Mouse (Mus musculus): Measurements from ENCODE around the gene Apc2. TPM values are rescaled to one million over a fixed set of nuclear protein-coding genes. Genes with fewer than 3 reads are reported as not detected.

Gene Apc2
- polyA plus RNA-seq, 1 experiment from 2014 or later: 8.7 TPM

DNA sequence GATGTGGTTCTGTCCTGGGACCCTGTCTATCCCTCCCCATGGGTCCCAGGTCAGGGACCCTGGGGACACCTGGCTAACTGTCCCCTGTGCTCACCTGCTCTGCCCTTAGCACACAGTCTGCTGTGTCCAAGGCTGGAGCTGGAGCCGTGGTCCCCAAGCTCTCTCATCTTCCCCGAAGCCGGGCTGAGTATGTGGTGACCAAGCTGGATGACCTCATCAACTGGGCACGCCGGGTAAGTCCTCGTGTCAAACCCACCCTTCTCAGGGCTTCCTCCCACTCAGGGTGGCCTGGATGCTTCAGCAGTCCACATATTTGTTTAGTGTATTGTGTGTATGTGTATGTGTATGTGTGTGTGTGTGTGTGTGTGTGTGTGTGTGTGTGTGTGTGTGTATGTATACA is 42.2 kb upstream of the Apc2 start:
- H3K4me2 ChIP-seq (replicated peaks; ENCODE audit: low read depth, low read length): no peak overlapping the region
- H3K9ac ChIP-seq (replicated peaks; ENCODE audit: low read depth, low read length): no peak overlapping the region
- ATAC-seq (ENCODE audit: insufficient number of reproducible peaks, insufficient read depth, low FRiP score, low read depth): no peak
- peaks cover 50% of the 10 kb centered on the region for H3K36me3 ChIP-seq (ENCODE audit: control insufficient read depth, insufficient read depth, low read length)
- H3K4me3 ChIP-seq (ENCODE audit: low read depth, low read length): no peak overlapping the region
- 81% methylated on average over 6 of the region's 6 CpGs for WGBS
- H3K27ac ChIP-seq (ENCODE audit: low read length): no peak overlapping the region
- no peaks in the 10 kb centered on the region for H3K27me3 ChIP-seq (ENCODE audit: control insufficient read depth, insufficient read depth, low read length)
- H3K9me3 ChIP-seq (ENCODE audit: control insufficient read depth, low read depth, low read length): no peaks in the 10 kb centered on the region
- peaks cover 11% of the 10 kb centered on the region for H3K4me1 ChIP-seq (ENCODE audit: control insufficient read depth, insufficient read depth, low read length)

DNA sequence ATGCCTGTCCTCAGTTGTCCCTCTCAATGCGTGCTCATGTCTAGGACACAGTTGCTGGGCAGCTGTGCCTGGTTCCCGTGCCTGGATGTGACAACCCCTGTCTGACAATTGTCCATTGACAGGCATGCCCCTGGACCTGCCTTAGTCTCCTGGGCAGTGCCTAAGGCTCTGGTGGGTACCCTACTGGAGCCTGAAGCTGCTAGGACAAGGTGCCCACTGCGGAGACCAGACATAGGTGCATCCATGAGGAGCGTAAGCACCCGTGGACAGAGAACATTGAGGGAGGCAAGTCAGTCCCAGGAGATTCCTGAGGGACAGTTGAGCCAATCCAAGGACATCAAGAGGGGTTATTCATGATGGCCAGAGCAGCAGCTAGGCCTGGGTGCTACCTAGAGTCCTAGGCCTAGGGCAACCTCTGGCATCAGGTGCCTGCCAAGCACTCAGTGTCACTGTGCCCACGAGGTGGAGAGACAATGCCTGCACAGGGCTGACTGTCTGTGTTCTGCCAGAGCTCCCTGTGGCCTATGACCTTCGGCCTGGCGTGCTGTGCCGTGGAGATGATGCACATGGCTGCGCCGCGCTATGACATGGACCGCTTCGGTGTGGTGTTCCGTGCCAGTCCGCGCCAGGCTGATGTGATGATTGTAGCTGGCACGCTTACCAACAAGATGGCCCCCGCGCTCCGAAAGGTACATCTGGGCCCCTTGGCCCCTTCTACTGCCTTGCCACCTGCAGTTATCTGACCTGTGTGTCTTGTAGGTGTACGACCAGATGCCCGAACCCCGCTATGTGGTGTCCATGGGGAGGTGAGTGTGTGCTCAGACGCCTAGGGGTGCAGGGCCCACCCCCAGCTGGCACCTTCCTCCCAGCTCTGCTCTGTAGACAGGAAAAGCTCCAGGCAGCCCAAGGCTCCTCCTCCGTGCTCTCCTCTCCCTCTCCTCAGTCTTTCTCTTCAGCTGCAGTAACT is 41.2 kb upstream of the Apc2 start:
- H3K9ac ChIP-seq (replicated peaks; ENCODE audit: low read depth, low read length): no peak overlapping the region
- H3K9me3 ChIP-seq (ENCODE audit: control insufficient read depth, low read depth, low read length): no peaks in the 10 kb centered on the region
- 92% methylated on average over 26 of the region's 26 CpGs for WGBS
- H3K4me2 ChIP-seq (replicated peaks; ENCODE audit: low read depth, low read length): no peak overlapping the region
- H3K36me3 ChIP-seq (ENCODE audit: control insufficient read depth, insufficient read depth, low read length): peaks cover 56% of the 10 kb centered on the region
- no peak overlapping the region for H3K4me3 ChIP-seq (ENCODE audit: low read depth, low read length)
- peaks cover 17% of the 10 kb centered on the region for H3K4me1 ChIP-seq (ENCODE audit: control insufficient read depth, insufficient read depth, low read length)
- ATAC-seq (ENCODE audit: insufficient number of reproducible peaks, insufficient read depth, low FRiP score, low read depth): no peak
- no peaks in the 10 kb centered on the region for H3K27me3 ChIP-seq (ENCODE audit: control insufficient read depth, insufficient read depth, low read length)
- H3K27ac ChIP-seq (ENCODE audit: low read length): no peak overlapping the region

DNA sequence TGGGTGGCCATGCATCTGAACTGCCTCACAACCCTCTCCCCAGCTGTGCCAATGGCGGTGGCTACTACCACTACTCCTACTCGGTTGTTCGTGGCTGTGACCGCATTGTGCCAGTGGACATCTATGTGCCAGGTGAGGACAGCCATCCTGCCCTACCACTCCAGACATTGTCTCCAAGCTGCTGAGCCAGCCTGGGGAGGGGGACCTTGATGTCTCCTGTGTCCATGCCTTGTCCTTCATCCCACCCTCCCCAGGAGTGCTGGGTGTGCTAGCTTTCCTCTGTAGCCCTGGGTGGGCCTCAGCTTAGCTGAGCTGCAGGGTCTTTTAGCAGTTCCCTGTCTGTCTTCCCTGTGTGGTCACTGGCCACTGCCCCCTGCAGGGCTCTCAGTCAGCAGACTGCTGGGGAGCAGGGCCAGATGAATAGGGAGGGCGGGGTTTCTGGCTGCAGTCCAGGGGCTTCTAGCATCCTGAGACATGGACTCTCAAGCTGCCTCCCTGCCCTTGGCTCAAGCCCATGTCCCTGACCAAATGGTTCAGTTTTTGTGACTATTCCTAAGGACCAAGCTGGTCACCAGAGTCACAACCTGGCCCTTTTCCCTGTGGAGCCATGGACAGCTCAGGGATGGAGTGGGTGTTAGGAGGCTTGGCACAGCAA is 39.8 kb upstream of the Apc2 start:
- Histone ChIP-seq H3K4me3 (ENCODE audit: low read depth, low read length) (no peak overlapping the region), H3K36me3 (ENCODE audit: control insufficient read depth, insufficient read depth, low read length) (peaks cover 56% of the 10 kb centered on the region), H3K4me1 (ENCODE audit: control insufficient read depth, insufficient read depth, low read length) (peaks cover 12% of the 10 kb centered on the region), H3K9me3 (ENCODE audit: control insufficient read depth, low read depth, low read length) (no peaks in the 10 kb centered on the region), H3K27me3 (ENCODE audit: control insufficient read depth, insufficient read depth, low read length) (no peaks in the 10 kb centered on the region), H3K9ac (replicated peaks; ENCODE audit: low read depth, low read length) (no peak overlapping the region), H3K4me2 (replicated peaks; ENCODE audit: low read depth, low read length) (no peak overlapping the region), H3K27ac (ENCODE audit: low read length) (no peak overlapping the region)
- 93% methylated on average over 5 of the region's 5 CpGs for WGBS
- no peak for ATAC-seq (ENCODE audit: insufficient number of reproducible peaks, insufficient read depth, low FRiP score, low read depth)

DNA sequence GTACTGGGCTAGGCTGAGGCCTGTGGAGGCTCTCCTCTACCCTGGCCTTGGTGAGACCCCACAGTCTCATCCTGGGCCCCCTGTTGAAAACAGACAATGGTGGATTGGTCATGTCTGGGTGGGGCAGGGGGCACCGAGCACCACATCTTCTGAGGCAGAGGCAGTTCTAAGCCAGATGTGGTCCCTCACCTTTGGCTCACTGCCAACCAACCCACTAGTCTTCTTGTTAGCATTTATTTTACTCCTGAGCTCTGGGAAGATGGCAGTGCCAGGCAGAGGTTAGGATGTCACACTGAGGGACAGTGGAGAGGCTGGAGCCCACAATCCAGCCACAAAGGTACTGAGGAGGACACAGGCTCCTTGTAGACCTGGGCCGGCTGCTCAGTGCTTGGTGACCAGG is 37.8 kb upstream of the Apc2 start:
- H3K4me1 ChIP-seq (ENCODE audit: control insufficient read depth, insufficient read depth, low read length): peaks cover 16% of the 10 kb centered on the region

DNA sequence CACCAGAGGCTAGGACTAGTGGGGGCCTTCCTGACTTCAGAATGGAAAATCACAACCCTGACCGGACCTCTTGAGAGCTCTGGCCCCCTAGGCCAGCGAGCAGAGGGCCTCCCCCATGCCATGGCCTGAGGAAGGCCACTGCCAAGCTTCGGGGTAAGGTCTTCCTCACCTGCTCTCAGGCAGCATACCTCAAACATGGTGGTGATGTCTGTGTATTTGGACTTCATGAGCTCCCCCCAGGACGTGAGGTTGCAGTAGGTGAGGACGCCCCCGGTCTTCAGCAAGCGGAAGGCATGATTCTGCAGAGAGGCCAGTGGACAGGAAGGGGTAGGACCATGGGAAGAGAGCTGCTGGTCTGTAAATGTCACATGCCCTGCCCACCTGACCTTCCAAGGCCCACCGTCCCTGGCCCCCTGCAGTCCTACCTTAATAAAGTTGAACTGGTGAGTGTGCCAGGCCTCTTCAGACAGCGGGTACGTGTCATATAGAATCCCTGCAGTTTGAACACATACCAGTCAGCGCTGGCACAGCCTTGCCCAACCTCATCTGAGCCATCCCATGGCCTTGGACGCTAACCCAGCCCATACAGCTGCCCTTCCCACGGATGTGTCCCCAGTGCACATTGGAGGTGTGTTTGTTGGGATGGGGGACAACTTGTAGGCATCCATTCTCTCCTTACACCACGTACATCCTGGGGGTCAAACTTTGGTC is 36.9 kb upstream of the Apc2 start:
- WGBS: 92% methylated on average over 14 of the region's 14 CpGs
- Histone ChIP-seq H3K9me3 (ENCODE audit: control insufficient read depth, low read depth, low read length) (no peaks in the 10 kb centered on the region), H3K4me2 (replicated peaks; ENCODE audit: low read depth, low read length) (no peak overlapping the region), H3K27ac (ENCODE audit: low read length) (no peak overlapping the region), H3K4me3 (ENCODE audit: low read depth, low read length) (no peak overlapping the region), H3K9ac (replicated peaks; ENCODE audit: low read depth, low read length) (no peak overlapping the region), H3K4me1 (ENCODE audit: control insufficient read depth, insufficient read depth, low read length) (peaks cover 16% of the 10 kb centered on the region), H3K27me3 (ENCODE audit: control insufficient read depth, insufficient read depth, low read length) (no peaks in the 10 kb centered on the region), H3K36me3 (ENCODE audit: control insufficient read depth, insufficient read depth, low read length) (peaks cover 49% of the 10 kb centered on the region)
- ATAC-seq (ENCODE audit: insufficient number of reproducible peaks, insufficient read depth, low FRiP score, low read depth): no peak

More for the DNA sequence above, 37.8 kb upstream of the Apc2 start:
- Histone ChIP-seq H3K9ac (replicated peaks; ENCODE audit: low read depth, low read length) (no peak overlapping the region), H3K27ac (ENCODE audit: low read length) (no peak overlapping the region), H3K27me3 (ENCODE audit: control insufficient read depth, insufficient read depth, low read length) (no peaks in the 10 kb centered on the region), H3K4me3 (ENCODE audit: low read depth, low read length) (no peak overlapping the region), H3K36me3 (ENCODE audit: control insufficient read depth, insufficient read depth, low read length) (peaks cover 56% of the 10 kb centered on the region), H3K9me3 (ENCODE audit: control insufficient read depth, low read depth, low read length) (no peaks in the 10 kb centered on the region), H3K4me2 (replicated peaks; ENCODE audit: low read depth, low read length) (no peak overlapping the region)
- 90% methylated on average over 2 of the region's 2 CpGs for WGBS
- ATAC-seq (ENCODE audit: insufficient number of reproducible peaks, insufficient read depth, low FRiP score, low read depth): no peak

DNA sequence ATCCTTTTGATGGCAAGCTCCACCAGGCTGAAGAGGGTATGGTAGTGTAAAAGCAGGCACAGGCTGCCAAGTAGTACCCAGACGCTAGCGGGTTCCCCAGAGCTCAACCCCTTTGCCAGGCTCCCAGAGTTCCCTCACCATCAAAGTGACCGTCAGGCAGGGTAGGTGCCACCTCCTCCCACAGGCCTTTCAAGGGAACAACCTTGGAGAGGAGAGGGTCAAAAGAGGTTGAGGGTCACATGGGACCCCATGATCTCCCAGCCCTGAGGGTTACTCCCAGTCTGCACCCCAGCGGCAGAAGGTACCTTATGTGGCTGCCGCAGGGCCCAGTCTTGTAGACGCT is 36.3 kb upstream of the Apc2 start:
- H3K27me3 ChIP-seq (ENCODE audit: control insufficient read depth, insufficient read depth, low read length): no peaks in the 10 kb centered on the region

DNA sequence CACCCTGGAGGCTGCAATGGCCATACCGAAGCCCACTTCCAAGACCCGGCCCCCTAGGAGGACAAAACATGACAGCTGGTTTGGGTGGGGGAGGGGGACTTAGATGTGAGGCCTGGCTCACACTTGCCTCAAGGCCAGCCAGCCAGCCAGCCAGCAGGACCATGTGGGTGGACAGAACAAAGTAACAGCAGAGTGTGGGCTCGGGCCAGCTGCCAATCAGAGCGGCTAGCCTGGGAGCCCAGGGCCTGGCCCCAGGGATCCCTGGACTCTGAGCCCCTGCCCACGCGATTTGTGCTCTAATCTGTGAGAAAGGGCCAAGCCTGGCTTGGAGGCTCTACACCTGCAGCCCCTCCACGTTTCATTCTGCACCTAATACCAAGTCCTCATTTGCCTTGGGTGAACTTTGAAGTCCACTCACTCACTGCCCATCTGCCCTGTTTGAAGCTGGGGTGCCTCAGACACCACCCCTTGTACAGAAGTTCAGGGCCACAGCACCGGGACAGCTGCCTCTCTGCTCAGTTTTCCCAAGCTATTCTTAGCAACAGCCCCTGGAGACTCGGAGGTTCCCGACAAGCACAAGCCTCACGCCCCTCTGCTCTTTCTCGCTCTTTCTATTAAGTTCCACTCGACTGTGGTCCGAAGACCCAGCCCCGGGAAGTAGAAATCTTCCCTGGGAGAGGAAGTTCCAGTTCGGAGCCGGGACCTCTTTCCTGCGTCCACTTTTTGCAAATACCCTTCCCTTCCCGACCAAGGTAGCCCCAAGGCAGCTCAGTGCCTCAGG is 35.7 kb upstream of the Apc2 start:
- H3K9me3 ChIP-seq (ENCODE audit: control insufficient read depth, low read depth, low read length): no peaks in the 10 kb centered on the region
- no peak for ATAC-seq (ENCODE audit: insufficient number of reproducible peaks, insufficient read depth, low FRiP score, low read depth)
- H3K4me1 ChIP-seq (ENCODE audit: control insufficient read depth, insufficient read depth, low read length): peaks cover 16% of the 10 kb centered on the region
- WGBS: 9% methylated on average over 19 of the region's 19 CpGs
- peaks cover 39% of the 10 kb centered on the region for H3K36me3 ChIP-seq (ENCODE audit: control insufficient read depth, insufficient read depth, low read length)
- H3K4me2 ChIP-seq (replicated peaks; ENCODE audit: low read depth, low read length): peak overlapping the region; percentile 83
- H3K9ac ChIP-seq (replicated peaks; ENCODE audit: low read depth, low read length): peak overlapping the region; percentile 26
- H3K27me3 ChIP-seq (ENCODE audit: control insufficient read depth, insufficient read depth, low read length): no peaks in the 10 kb centered on the region
- H3K4me3 ChIP-seq (ENCODE audit: low read depth, low read length): peak overlapping the region; percentile 32
- peak overlapping the region; percentile 96 for H3K27ac ChIP-seq (ENCODE audit: low read length)

More for the DNA sequence above, 36.3 kb upstream of the Apc2 start:
- peak overlapping the region; percentile 83 for H3K4me2 ChIP-seq (replicated peaks; ENCODE audit: low read depth, low read length)
- no peak overlapping the region; the same call in 1 of the 2 replicates for H3K4me3 ChIP-seq (ENCODE audit: low read depth, low read length)
- peaks cover 16% of the 10 kb centered on the region for H3K4me1 ChIP-seq (ENCODE audit: control insufficient read depth, insufficient read depth, low read length)
- ATAC-seq (ENCODE audit: insufficient number of reproducible peaks, insufficient read depth, low FRiP score, low read depth): no peak
- H3K36me3 ChIP-seq (ENCODE audit: control insufficient read depth, insufficient read depth, low read length): peaks cover 45% of the 10 kb centered on the region
- H3K27ac ChIP-seq (ENCODE audit: low read length): no peak overlapping the region
- H3K9ac ChIP-seq (replicated peaks; ENCODE audit: low read depth, low read length): 0 out of 2 replicates have a peak overlapping the region, but pooled peaks have one; percentile 26
- H3K9me3 ChIP-seq (ENCODE audit: control insufficient read depth, low read depth, low read length): no peaks in the 10 kb centered on the region
- 71% methylated on average over 6 of the region's 6 CpGs for WGBS
